Mouse (Mus musculus) intestine, embryonic 15.5 days (tissue): ENCODE results near the gene Dock8. TPM values are rescaled to one million over a fixed set of nuclear protein-coding genes. Genes with fewer than 3 reads are reported as not detected.

Experiments
- polyA plus RNA-seq: library from polyadenylated mRNA; unstranded; fragments of >200 nt; fragmentation: Nextera tagmentation; extraction: Ambion mirVana; gene quantifications from 2 replicates; pipeline ENCODE4 v1.2.1, GENCODE M21; 2015

Dock8 gene
- polyA plus RNA-seq, 1 experiment from 2014 or later: 5.0 TPM

Other genes starting within 250 kb of the Dock8 start
- 6.1 and 7.3 TPM in 2 replicates for gene Pgm5, start 137.7 kb upstream of the Dock8 start, polyA plus RNA-seq
- gene Gm10053, start 123.8 kb upstream of the Dock8 start, polyA plus RNA-seq: 341 and 347 TPM in 2 replicates
- gene Foxd4, start 98.3 kb upstream of the Dock8 start, polyA plus RNA-seq: not detected in 2 replicates
- gene Cbwd1, start 37.9 kb upstream of the Dock8 start, polyA plus RNA-seq: 16.2 and 18.8 TPM in 2 replicates
- gene Kank1, start 237.4 kb downstream of the Dock8 start, polyA plus RNA-seq: 17.0 and 18.8 TPM in 2 replicates